Mouse (Mus musculus): Measurements from ENCODE around the gene Rsf1.

Gene Rsf1

GRCm38 (mm10) chr7:97631290-97631689 is 51.6 kb downstream of the Rsf1 start:
- no peak for DNase-seq (ENCODE audit: low read depth, low spot score)

DNA sequence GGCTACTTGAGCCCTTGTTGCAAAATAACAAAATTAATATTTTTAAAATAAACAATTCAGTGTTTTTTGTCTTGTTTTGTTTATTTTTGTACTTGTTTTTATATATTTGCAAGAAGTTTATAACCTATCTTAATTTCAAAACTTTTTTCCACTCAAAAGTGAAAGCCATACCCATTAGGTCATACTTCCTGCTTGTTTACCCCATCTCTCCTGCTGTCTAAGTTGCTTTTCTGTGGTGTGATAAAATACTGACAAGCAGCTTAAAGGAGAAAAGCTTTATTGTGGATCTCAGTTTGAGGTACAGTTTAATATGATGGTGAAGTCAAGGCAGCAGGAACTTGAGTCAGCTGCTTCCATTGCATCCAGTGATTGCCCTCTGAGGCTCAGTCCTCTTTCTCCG is 53.2 kb downstream of the Rsf1 start:
- DNase-seq (ENCODE audit: low read depth, low spot score) = no peak

- DNase-seq (ENCODE audit: low read depth, low spot score) = no peak
Measured at GRCm38 (mm10) chr7:97645060-97645459, 65.4 kb downstream of the Rsf1 start.

DNA sequence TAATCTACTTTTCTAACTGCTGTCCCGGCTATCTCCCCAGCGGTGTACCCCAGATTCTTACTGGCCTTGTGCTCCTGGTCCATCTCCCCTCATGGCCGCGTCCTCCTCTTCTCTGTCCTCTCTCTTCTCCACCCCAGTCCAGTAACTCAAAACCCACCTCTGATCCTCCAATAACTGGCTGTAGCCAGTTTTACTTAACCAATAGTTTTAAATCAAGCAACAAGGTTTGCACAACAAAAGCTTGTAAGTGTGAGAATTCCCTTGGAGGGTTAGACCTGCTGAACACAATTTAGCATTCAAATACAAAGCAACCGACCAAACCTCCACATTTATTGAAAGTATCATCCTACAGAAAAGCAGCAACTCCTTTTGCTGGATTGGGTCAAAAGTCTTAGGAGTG is 68.0 kb downstream of the Rsf1 start:
- no peak for DNase-seq (ENCODE audit: low read depth, low spot score)

DNA sequence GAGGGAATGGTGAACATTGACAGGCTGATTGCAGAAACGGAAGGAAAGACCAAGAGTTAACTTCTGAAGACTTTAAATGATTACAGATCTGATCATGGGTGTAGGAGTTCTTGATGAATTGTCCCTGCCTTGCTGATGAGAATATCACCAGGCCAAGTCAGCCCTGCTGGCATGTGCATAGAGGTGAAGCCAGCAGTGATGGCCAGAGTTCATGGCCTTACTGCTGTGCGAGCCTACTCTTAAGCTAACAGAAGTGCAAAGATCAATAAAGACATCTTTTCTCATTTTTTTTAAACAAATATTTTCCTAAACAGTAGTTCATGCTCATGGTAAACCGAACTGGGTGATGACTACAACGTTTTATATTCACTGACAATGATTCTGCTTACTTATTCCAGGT is 71.0 kb downstream of the Rsf1 start:
- DNase-seq (ENCODE audit: low read depth, low spot score) = no peak

- DNase-seq (ENCODE audit: low read depth, low spot score) = no peak
Measured at GRCm38 (mm10) chr7:97656144-97656543, 76.5 kb downstream of the Rsf1 start.

GRCm38 (mm10) chr7:97661634-97662033 is 81.9 kb downstream of the Rsf1 start:
- DNase-seq (ENCODE audit: low read depth, low spot score) = no peak

DNA sequence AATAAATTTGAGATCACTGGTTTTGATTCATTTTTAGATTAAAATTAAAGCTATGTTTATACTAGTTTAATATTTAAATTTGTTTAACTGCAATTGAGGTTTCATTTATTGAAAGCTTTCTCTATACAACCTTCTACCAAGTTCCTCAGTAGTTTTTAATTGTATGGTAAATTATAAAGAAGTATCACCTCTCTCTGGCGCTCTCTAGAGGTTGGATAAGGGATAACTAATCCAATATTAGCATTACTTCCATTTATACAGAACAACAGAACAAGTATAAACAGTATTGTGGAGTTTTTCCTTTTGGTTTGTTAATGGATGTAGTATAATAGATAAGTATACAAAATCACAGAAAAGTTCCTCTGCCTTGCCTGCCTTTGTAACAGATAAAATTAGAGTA is 99.5 kb downstream of the Rsf1 start:
- DNase-seq (ENCODE audit: low read depth, low spot score) = no peak

DNA sequence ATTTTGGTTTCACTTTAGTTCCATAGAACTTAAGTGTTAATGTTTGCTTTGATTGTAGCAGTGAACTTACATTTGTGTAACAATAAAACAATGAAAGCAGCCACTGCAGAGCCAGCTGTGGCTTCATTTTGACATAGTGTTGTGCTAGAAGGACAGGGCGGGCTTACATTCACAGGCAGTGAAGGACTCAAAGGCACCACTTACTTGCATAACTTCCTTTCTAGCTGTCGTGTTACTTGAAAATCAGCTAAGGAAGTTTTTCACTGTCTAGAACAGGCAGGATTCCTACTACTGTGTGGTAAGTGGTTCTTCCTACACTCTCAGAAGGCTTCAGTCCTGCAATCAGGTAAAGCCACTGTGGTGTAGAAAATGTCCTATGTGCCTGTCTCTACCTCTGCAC is 108.1 kb downstream of the Rsf1 start:
- no peak for DNase-seq (ENCODE audit: low read depth, low spot score)

DNA sequence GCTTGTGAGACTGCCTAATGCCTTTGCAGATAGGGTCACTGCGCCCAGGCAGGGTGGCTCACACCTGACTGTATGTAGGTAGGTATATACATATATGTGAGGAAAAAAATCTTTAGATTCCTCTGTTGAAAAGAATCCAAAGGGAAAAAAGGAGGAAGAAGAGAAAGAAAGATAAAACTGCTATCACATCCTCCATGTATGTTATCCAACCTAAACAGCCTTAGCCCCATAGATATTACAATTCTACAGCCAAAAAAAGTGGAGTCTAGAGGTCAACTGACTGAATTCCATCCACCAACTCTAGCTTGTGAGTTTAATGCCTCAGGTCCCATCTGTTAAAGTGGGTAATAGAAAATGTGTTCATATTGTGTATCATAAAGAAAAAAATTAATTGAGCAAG is 115.8 kb downstream of the Rsf1 start:
- no peak for DNase-seq (ENCODE audit: low read depth, low spot score)

- no peak for DNase-seq (ENCODE audit: low read depth, low spot score)
Measured at GRCm38 (mm10) chr7:97696133-97696505, 116.4 kb downstream of the Rsf1 start.

DNA sequence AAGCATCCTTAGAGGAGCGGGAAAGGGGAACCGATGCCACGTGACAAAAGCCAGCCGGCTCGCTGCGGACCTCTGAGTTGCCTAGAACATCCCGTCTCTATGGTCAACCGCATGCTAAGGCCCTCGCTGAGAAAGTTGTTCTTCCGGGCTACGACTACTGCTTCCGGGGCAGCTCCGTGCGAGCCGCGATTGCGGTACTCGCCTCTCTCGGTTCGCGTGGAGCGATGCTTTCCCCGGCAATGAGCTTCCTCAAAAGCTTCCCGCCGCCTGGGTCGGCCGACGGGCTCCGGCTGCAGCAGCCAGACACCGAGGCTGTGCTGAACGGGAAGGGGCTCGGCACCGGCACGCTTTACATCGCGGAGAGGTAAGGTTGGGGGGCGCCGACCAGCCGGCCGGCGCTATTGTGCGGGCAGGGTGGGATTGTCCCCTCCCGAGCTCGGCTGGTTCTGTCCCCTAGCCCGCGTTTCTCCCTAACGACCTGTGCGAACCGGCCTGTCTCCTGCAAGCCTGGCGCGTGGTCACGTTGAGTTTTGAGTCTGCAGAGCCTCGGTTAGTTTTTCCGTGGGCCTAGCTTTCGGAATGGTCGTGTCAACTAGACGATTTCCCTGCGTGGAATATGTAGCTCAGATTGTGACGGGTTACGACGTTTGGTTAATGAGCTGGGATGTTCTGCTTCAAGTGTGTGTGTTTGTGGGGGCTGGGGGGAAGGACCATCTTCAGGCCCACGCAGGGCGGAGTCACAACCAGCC is 117.0 kb downstream of the Rsf1 start, which contains the start of gene Clns1a:
Gene Clns1a, plus strand, starts transcription at position 129 of the 749 bp plus-strand sequence.
- peak; percentile 83 for DNase-seq (ENCODE audit: low read depth, low spot score)

DNA sequence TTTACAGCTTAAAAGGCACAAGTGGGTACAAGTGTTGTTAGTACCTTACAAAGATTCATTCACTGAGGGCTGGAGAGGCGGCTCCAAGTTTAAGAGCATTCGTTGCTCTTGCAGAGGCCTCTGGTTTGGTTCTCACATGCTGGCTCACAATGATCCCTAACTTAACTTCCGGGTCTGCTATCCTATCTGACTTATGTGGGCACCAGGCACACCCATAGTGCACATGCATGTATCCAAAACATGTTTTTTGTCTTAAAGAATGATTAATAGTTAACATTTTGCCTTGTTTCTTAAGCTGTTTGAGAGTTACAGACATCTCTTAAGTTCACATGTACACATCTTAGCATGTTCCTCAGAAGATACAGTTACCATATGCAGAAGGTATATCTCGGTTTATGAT is 120.5 kb downstream of the Rsf1 start:
- no peak for DNase-seq (ENCODE audit: low read depth, low spot score)

- no peak for DNase-seq (ENCODE audit: low read depth, low spot score)
Measured at GRCm38 (mm10) chr7:97701106-97701505, 121.4 kb downstream of the Rsf1 start.

DNA sequence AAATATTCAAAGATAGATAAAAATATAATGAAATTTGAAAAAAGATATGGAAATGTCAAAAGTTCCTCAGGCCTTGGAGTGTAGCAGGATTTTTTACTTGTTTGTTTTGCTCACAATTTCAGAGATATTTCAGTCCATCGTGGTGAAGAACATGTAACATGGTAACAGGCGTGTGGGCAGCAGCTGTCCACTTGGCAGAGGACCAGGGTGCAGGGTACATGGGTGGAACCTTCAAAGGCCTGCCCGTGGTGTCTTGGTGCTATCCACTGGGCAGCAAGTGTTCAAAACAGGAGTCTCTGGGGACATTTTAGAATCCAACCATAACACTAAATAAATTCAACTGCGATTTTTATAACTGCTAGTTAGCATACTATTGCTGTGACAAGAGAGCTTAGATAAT is 127.4 kb downstream of the Rsf1 start:
- DNase-seq (ENCODE audit: low read depth, low spot score) = peak; percentile 29

DNA sequence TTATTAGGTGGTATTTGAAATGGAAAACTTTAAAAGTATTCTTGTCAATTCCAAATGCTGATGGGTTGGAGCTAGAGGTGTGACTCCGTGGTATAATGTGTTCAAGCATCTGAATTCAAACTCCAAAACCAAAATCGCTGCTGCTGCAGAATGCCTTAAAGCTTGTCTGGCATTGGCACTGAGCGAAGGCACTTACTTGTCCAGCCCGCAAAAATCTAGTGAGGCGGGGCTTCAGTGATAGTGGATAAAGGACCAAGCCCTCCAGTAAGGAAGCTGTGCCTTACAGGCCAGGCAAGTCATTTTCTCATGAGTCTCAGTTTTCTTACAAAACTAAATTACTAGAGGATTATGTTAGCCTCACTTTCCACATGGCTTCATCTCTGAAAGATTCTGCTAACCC is 128.1 kb downstream of the Rsf1 start:
- no peak for DNase-seq (ENCODE audit: low read depth, low spot score)

DNA sequence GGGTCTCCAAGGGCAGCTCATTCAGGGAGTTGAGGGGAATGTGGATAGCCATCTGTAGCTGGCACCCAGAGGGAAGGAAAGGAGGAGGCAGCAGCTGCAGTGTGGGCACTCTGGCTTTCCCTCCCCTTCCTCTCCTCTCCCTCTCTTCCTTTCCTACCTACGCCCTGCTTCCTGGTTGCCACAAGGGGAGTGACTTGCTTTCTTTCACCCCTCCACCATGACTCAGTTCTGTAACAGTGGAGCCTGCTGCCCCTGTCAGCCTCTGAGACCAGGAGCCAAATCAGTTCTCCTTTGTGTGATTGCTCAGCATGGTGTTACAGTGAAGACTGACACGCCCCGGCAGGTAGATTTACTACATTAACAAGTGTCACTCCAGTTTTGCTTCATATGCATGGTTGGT is 129.5 kb downstream of the Rsf1 start:
- DNase-seq (ENCODE audit: low read depth, low spot score) = no peak

DNA sequence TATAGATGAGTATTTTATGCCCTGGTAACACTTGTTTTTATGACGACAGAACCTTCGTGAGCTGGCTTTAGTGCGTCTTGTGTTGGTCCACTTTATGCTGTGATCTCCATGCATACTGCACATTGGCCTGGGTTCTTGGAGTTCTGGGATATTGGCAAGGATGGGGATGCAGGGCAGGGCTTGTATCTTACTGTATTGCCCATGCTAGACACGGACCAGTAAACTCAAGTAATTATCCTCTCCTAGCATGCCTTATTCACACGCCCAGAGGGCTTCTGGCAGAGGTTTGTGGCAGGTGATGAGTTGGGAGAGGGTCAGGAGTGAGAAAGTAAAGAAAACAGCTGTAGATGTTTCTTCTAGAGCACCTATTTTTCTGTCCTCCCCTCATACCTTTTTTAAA is 135.0 kb downstream of the Rsf1 start:
- no peak for DNase-seq (ENCODE audit: low read depth, low spot score)

DNA sequence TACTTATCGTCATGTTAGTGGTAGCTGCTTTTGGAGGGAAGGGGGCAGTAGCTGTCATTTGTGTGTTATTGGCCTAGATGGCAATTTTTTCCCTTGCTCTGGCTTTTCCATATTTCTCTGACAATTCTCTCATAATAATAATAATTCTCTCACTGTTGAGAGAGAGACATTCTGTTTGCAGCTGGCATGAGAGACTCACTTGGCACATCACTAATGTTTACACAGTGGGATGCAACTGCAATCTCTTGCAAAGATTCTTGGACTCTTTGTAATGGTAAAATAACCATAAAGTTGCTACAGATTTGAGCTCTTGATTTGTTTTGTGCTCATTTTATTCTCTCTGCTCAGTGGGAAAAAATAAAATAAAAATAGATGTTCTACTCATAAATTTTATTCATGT is 137.6 kb downstream of the Rsf1 start:
- no peak for DNase-seq (ENCODE audit: low read depth, low spot score)

GRCm38 (mm10) chr7:97719078-97719477 is 139.4 kb downstream of the Rsf1 start:
- DNase-seq (ENCODE audit: low read depth, low spot score) = no peak

DNA sequence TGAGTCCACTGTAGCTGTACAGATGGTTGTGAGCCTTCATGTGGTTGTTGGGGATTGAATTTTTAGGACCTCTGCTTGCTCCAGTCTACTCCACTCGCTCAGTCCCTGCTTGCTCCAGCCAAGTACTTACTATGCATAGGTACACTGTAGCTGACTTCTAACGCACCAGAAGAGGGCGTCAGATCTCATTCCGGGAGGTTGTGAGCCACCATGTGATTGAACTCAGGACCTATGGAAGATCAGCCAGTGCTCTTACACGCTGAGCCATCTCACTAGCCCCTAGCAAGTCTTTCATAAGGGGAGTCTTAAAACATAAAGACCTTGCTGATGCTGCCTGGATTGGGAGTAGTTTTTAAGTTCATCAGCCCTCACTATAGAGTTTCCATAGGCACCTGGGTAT is 140.4 kb downstream of the Rsf1 start:
- no peak for DNase-seq (ENCODE audit: low read depth, low spot score)

DNA sequence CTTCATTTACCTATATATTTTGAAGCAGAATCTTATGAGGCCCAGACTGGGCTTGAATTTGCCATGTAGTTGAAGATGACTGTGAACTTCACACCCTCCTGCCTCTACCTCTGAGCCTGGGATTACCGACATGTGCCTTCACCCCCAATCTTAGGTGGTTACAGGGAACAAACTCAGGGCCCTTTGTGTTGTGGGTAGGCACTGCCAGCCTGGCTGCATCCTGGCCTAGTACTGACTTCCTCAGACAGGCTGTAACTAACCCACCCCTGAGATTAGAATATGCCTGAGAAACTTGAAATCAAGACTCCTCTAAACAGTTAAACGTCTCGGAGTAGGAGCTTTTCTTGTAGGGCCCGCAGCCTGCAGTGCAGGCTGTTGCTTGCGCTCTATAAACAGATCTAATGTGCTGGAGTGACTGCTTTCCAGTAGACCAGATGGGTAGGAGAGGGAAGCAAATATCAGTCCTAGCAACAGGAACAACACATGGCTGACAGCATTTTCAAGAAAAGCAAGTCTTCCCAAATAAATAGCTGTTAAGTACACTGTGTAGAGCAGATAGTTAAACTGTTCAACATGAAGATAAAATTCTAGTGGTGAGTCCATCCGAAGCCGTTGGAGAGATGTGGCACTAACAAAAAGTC is 142.7 kb downstream of the Rsf1 start:
- DNase-seq (ENCODE audit: low read depth, low spot score) = no peak

Data from skeletal muscle tissue, adult 2 months (tissue).